Mouse (Mus musculus) MEL (cell line): ENCODE data around the gene Anks1. TPM values are rescaled to one million over a fixed set of nuclear protein-coding genes. Genes with fewer than 3 reads are reported as not detected.

Source experiments
- DNase-seq: peaks from one replicate; pipeline ENCODE4 v3.0.0; 2011; ENCODE audit warnings: low read depth, low spot score
- H3K27ac ChIP-seq: 2 replicates; pipeline ENCODE4 v1.5.1; 2012; ENCODE audit warnings: low read depth, mild to moderate bottlenecking, control low read depth, low read length, moderate library complexity; ENCODE audit not compliant: control insufficient read depth
- H3K27me3 ChIP-seq, 2 experiments: fragments of 150-350 bp in 1 of 2; sonication (generic) in 1 of 2; 2 replicates each; pipeline ENCODE4 v1.6.1; 2012; ENCODE audit warnings: low read length in 2 of 2, mild to moderate bottlenecking in 2 of 2, improper control_type of control experiment in 1 of 2, moderate library complexity in 1 of 2; ENCODE audit not compliant: insufficient read depth in 2 of 2, control insufficient read depth in 1 of 2
- H3K36me3 ChIP-seq, 2 experiments: 2 replicates each; pipeline ENCODE4 v1.6.1; 2012 to 2014; ENCODE audit warnings: low read length in 2 of 2, improper control_type of control experiment in 1 of 2, inconsistent platforms in 1 of 2, mild to moderate bottlenecking in 1 of 2; ENCODE audit not compliant: insufficient read depth in 2 of 2, control insufficient read depth in 1 of 2
- H3K4me1 ChIP-seq, 2 experiments: fragments of 150-350 bp in 1 of 2; sonication (generic) in 1 of 2; 2 replicates each; pipeline ENCODE4 v1.6.1; 2012; ENCODE audit warnings: low read length in 2 of 2, improper control_type of control experiment in 1 of 2, mild to moderate bottlenecking in 1 of 2; ENCODE audit not compliant: insufficient read depth in 2 of 2, control insufficient read depth in 1 of 2
- H3K4me3 ChIP-seq, 2 experiments: fragments of 150-350 bp in 1 of 2; sonication (generic) in 1 of 2; 2 replicates each; pipeline ENCODE4 v1.5.1; 2012; ENCODE audit warnings: low read depth in 2 of 2, low read length in 2 of 2, mild to moderate bottlenecking in 2 of 2, moderate library complexity in 2 of 2, control low read depth in 1 of 2, improper control_type of control experiment in 1 of 2; ENCODE audit not compliant: control insufficient read depth in 1 of 2, insufficient read depth in 1 of 2
- H3K79me2 ChIP-seq: 2 replicates; pipeline ENCODE4 v1.6.1; 2012; ENCODE audit warnings: mild to moderate bottlenecking, low read length, moderate library complexity; ENCODE audit not compliant: control insufficient read depth, poor library complexity, insufficient read depth
- H3K9ac ChIP-seq: 2 replicates; pipeline ENCODE4 v1.6.1; 2012; ENCODE audit warnings: low read depth, mild to moderate bottlenecking, control low read depth, low read length, moderate library complexity; ENCODE audit not compliant: control insufficient read depth, poor library complexity, severe bottlenecking
- H3K9me3 ChIP-seq: fragments of 150-350 bp; sonication (generic); replicated peaks from 2 replicates; pipeline ENCODE4 v1.6.1; 2012; ENCODE audit warnings: mild to moderate bottlenecking, low read length, improper control_type of control experiment, moderate library complexity; ENCODE audit not compliant: insufficient read depth
- BHLHE40 ChIP-seq: IDR thresholded peaks from 2 replicates; pipeline ENCODE4 v1.6.1; 2012; ENCODE audit warnings: low read depth, mild to moderate bottlenecking, inconsistent platforms, low read length, improper control_type of control experiment, borderline replicate concordance
- CHD1 ChIP-seq: IDR thresholded peaks from 2 replicates; pipeline ENCODE4 v1.6.1; 2012; ENCODE audit warnings: low read depth, mild to moderate bottlenecking, inconsistent platforms, low read length, improper control_type of control experiment
- CHD2 ChIP-seq: IDR thresholded peaks from 2 replicates; pipeline ENCODE4 v1.6.1; 2011; ENCODE audit warnings: low read length, improper control_type of control experiment
- EP300 ChIP-seq, 2 experiments: IDR thresholded peaks; 2 replicates each; pipeline ENCODE4 v1.6.1; 2011; ENCODE audit warnings: improper control_type of control experiment in 2 of 2, low read length in 2 of 2, low read depth in 1 of 2, mild to moderate bottlenecking in 1 of 2
- ETS1 ChIP-seq: IDR thresholded peaks from 2 replicates; pipeline ENCODE4 v1.6.1; 2012; ENCODE audit warnings: low read depth, mild to moderate bottlenecking, inconsistent platforms, low read length, improper control_type of control experiment, moderate library complexity
- GABPA ChIP-seq: IDR thresholded peaks from 2 replicates; pipeline ENCODE4 v1.6.1; 2012; ENCODE audit warnings: low read depth, mild to moderate bottlenecking, inconsistent platforms, low read length, improper control_type of control experiment, moderate library complexity
- HCFC1 ChIP-seq: IDR thresholded peaks from 2 replicates; pipeline ENCODE4 v1.6.1; 2012; ENCODE audit warnings: low read depth, mild to moderate bottlenecking, inconsistent platforms, low read length, improper control_type of control experiment, moderate library complexity
- JUND ChIP-seq: IDR thresholded peaks from 2 replicates; pipeline ENCODE4 v1.6.1; 2011; ENCODE audit warnings: low read depth, mild to moderate bottlenecking, improper control_type of control experiment, low read length
- KAT2A ChIP-seq: conservative IDR thresholded peaks from 2 replicates; pipeline ENCODE4 v1.6.1; 2012; ENCODE audit warnings: low read depth, low read length, improper control_type of control experiment, inconsistent platforms
- MAX ChIP-seq: IDR thresholded peaks from 2 replicates; pipeline ENCODE4 v1.6.1; 2011; ENCODE audit warnings: low read length, improper control_type of control experiment
- MYB ChIP-seq: IDR thresholded peaks from 2 replicates; pipeline ENCODE4 v1.6.1; 2011; ENCODE audit warnings: mild to moderate bottlenecking, low read depth, low read length, improper control_type of control experiment
- MYC ChIP-seq: IDR thresholded peaks from 2 replicates; pipeline ENCODE4 v1.6.1; 2011; ENCODE audit warnings: low read depth, mild to moderate bottlenecking, low read length, improper control_type of control experiment, moderate library complexity
- NELFE ChIP-seq: IDR thresholded peaks from 2 replicates; pipeline ENCODE4 v1.6.1; 2011; ENCODE audit warnings: low read depth, low read length, improper control_type of control experiment
- RCOR1 ChIP-seq: IDR thresholded peaks from 2 replicates; pipeline ENCODE4 v1.6.1; 2012; ENCODE audit warnings: low read depth, mild to moderate bottlenecking, inconsistent platforms, low read length, improper control_type of control experiment
- SIN3A ChIP-seq: IDR thresholded peaks from 2 replicates; pipeline ENCODE4 v1.6.1; 2012; ENCODE audit warnings: low read length, improper control_type of control experiment, inconsistent platforms
- TBP ChIP-seq: IDR thresholded peaks from 2 replicates; pipeline ENCODE4 v1.8.0; 2011; ENCODE audit warnings: low read depth, low read length, improper control_type of control experiment
- TCF12 ChIP-seq: IDR thresholded peaks from 2 replicates; pipeline ENCODE4 v1.6.1; 2014; ENCODE audit warnings: low read depth, mild to moderate bottlenecking, inconsistent platforms, low read length, improper control_type of control experiment, moderate library complexity
- ZC3H11A ChIP-seq: IDR thresholded peaks from 2 replicates; pipeline ENCODE4 v1.6.1; 2012; ENCODE audit warnings: low read depth, mild to moderate bottlenecking, inconsistent platforms, low read length, improper control_type of control experiment
- ZMIZ1 ChIP-seq: IDR thresholded peaks from 2 replicates; pipeline ENCODE4 v1.6.1; 2012; ENCODE audit warnings: low read depth, mild to moderate bottlenecking, inconsistent platforms, low read length, improper control_type of control experiment, moderate library complexity
- polyA plus RNA-seq, 2 experiments: library from polyadenylated mRNA; stranded (reverse) in 1 of 2; unstranded in 1 of 2; fragments of >175 nt in 1 of 2; fragments of >200 nt in 1 of 2; gene quantifications; 2 replicates each; pipeline versions ENCODE4 v1.2.1 to v1.2.4; 2012; ENCODE audit warnings: low replicate concordance in 2 of 2, low read depth in 1 of 2; ENCODE audit not compliant: insufficient read length in 2 of 2, insufficient read depth in 1 of 2, missing spikeins in 1 of 2
- total RNA-seq: library from RNA; depleted of rRNA; stranded (reverse); fragments of 300-350 nt; gene quantifications from 2 replicates; pipeline ENCODE4 v1.2.3, GENCODE M21; 2012

Gene Anks1
- total and polyA plus RNA-seq, 3 experiments, result 11.9 to 15.9 TPM; not detected in 1

DNA sequence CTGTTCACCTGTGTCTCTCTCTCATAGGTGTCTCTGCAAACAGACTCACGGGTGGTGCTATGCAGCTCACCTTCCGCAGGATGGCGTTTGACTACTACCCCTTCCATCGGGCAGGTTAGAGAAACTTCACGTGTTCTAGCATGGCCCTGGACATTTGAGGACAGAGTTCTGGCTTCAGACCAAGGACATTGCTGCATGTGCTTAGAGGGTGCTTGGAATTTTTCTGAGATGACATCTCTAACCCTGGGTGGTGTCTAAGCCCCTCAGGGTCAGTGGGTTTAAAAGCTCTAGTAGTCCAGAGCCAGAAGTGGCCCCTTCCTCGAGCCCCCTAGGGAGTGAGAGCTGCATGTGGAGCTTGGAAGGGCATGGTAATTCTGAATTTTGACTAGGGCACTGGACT lies 25.1 kb upstream of the Anks1 start:
- no peak for DNase-seq
- no peak overlapping the region for H3K4me3 ChIP-seq
- H3K36me3 ChIP-seq, result peaks cover 0 to 16% of the 10 kb centered on the region in 2 experiments; a peak in 1 of 4 replicates
- no peak overlapping the region for H3K27ac ChIP-seq
- no peaks in the 10 kb centered on the region for H3K4me1 ChIP-seq
- H3K79me2 ChIP-seq, result 0 out of 2 replicates have a peak, but pooled peaks cover 2% of the 10 kb centered on the region
- no peak for TF ChIP-seq TBP
- no peak for TF ChIP-seq MYB
- no peak for TF ChIP-seq RCOR1
- TF ChIP-seq CHD1, result no peak
- H3K9ac ChIP-seq, result no peak overlapping the region
- H3K27me3 ChIP-seq, result no peaks in the 10 kb centered on the region
- no peaks in the 10 kb centered on the region for H3K9me3 ChIP-seq

DNA sequence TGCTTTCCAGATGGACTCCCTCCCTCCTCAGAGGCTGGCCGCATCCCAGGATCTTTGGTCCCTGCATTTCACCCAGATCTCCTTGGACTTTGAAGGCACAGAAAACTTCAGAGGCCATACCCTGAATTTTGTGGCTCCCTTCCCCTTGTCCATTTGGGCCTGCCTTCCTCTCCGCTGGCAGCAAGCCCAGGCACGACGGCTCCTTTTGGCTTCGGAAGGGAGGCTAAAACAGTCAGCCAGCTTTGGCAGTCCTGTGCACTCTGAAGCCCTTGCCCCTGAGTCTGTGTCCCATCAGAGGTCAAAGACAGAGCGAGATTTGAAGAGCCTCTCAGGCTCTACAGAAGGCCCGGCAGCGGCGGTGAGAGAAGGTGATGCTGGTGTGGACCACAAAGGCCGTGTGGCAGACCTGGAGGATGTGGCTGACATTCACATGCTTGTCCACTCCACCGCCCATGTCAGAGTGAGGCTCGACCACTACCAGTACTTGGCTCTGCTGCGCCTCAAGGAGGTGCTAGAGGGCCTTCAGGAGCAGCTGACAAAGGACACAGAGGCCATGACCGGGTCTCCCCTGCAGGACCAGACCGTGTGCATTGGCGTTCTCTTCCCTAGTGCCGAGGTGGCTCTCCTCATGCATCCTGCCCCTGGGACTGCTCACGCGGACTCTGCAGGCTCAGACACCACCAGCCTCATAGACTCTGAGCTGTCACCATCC lies 22.5 kb upstream of the Anks1 start:
- TF ChIP-seq ZC3H11A, result no peak
- TF ChIP-seq GABPA, result no peak
- TF ChIP-seq JUND, result no peak
- TF ChIP-seq EP300 (IDR thresholded peaks at IDR 0.05; ENCODE audit: low read depth in 1 of 2, low read length in 2 of 2), result no peak
- no peak for TF ChIP-seq MAX
- TF ChIP-seq SIN3A, result no peak
- no peak for TF ChIP-seq HCFC1
- TF ChIP-seq CHD2, result no peak
- no peak for TF ChIP-seq TBP
- no peak for TF ChIP-seq NELFE
- no peak for TF ChIP-seq MYC
- no peak for TF ChIP-seq ZMIZ1
- no peak for TF ChIP-seq CHD1
- TF ChIP-seq TCF12, result no peak
- no peak for TF ChIP-seq BHLHE40
- TF ChIP-seq RCOR1, result no peak
- TF ChIP-seq KAT2A, result no peak
- no peak for TF ChIP-seq ETS1
- TF ChIP-seq MYB, result no peak
- no peak for DNase-seq
- Histone ChIP-seq H3K27ac (no peak overlapping the region), H3K79me2 (0 out of 2 replicates have a peak, but pooled peaks cover 2% of the 10 kb centered on the region), H3K9me3 (no peaks in the 10 kb centered on the region), H3K36me3 (peaks cover 0 to 19% of the 10 kb centered on the region in 2 experiments; a peak in 2 of 4 replicates), H3K4me3 (no peak overlapping the region), H3K4me1 (no peaks in the 10 kb centered on the region), H3K9ac (no peak overlapping the region), H3K27me3 (no peaks in the 10 kb centered on the region)
